Mouse (Mus musculus) stomach, postnatal 0 days (tissue): ENCODE results near the gene Wdr24. TPM values are rescaled to one million over a fixed set of nuclear protein-coding genes. Genes with fewer than 3 reads are reported as not detected.

Source experiments
- ATAC-seq: fragments of 200-750 bp; cut with Nextera tagmentation; 2 replicates; pipeline ENCODE4 v1.8.0; 2017; ENCODE audit not compliant: low FRiP score, low TSS enrichment
- DNase-seq: peaks from one replicate; pipeline ENCODE4 v3.0.0-alpha.2; 2016; ENCODE audit warnings: low spot score
- H3K27ac ChIP-seq: fragments of 300-500 bp; sonication (generic); replicated peaks from 2 replicates; pipeline ENCODE4 v1.5.1; 2014; ENCODE audit warnings: mild to moderate bottlenecking, control low read depth
- H3K27me3 ChIP-seq: fragments of 300-500 bp; sonication (generic); 2 replicates; pipeline ENCODE4 v1.6.1; 2014; ENCODE audit warnings: low read length; ENCODE audit not compliant: control insufficient read depth, insufficient read depth
- H3K36me3 ChIP-seq: fragments of 300-500 bp; sonication (generic); 2 replicates; pipeline ENCODE4 v1.6.1; 2014; ENCODE audit warnings: low read length, mixed read lengths; ENCODE audit not compliant: control insufficient read depth, insufficient read depth
- H3K4me1 ChIP-seq: fragments of 300-500 bp; sonication (generic); replicated peaks from 2 replicates; pipeline ENCODE4 v1.6.1; 2014; ENCODE audit warnings: antibody characterized with exemption; ENCODE audit not compliant: control insufficient read depth, insufficient read depth
- H3K4me2 ChIP-seq: fragments of 300-500 bp; sonication (generic); replicated peaks from 2 replicates; pipeline ENCODE4 v1.6.1; 2014; ENCODE audit warnings: low read depth, mild to moderate bottlenecking, control low read depth, moderate library complexity
- H3K4me3 ChIP-seq: fragments of 300-500 bp; sonication (generic); 2 replicates; pipeline ENCODE4 v1.5.1; 2014; ENCODE audit warnings: low read depth, low read length, control low read depth
- H3K9ac ChIP-seq: fragments of 300-500 bp; sonication (generic); 2 replicates; pipeline ENCODE4 v1.6.1; 2014; ENCODE audit warnings: mild to moderate bottlenecking, low read length, control low read depth, mixed read lengths
- H3K9me3 ChIP-seq: fragments of 300-500 bp; sonication (generic); 2 replicates; pipeline ENCODE4 v1.6.1; 2016; ENCODE audit warnings: low read length; ENCODE audit not compliant: control insufficient read depth
- CTCF ChIP-seq: IDR thresholded peaks from 2 replicates; pipeline ENCODE4 v1.5.1; 2016; ENCODE audit warnings: antibody characterized with exemption, low read depth, mild to moderate bottlenecking, moderate library complexity
- EP300 ChIP-seq: optimal IDR thresholded peaks from 2 replicates; pipeline ENCODE3; 2016; ENCODE audit warnings: antibody characterized with exemption
- WGBS: fragments of 180-500 bp; shearing (Covaris S2); extraction: QIAGEN DNeasy Blood & Tissue Kit; methylation state at CpG from one replicate; pipeline ENCODE4 v1.1.7; 2014; 5-methylcytosine and 5-hydroxymethylcytosine counted together
- polyA plus RNA-seq: library from polyadenylated mRNA; unstranded; fragments of >200 nt; fragmentation: Nextera tagmentation; extraction: Ambion mirVana; gene quantifications from 2 replicates; pipeline ENCODE4 v1.2.1, GENCODE M21; 2015

Wdr24 gene
- polyA plus RNA-seq, result 10.8 and 12.5 TPM in 2 replicates

GRCm38 (mm10) chr17:25823452-25823851 lies at the start of gene Wdr24:
TSS of gene Wdr24 (plus strand) at chr17:25823627.
- Histone ChIP-seq H3K9ac (peak within 1 kb of the TSS; percentile 59), H3K36me3 (peaks cover 7% of the 10 kb centered on the region), H3K27ac (0 out of 2 replicates have a peak within 1 kb of the TSS, but pooled peaks have one; percentile 5), H3K27me3 (no peaks in the 10 kb centered on the region), H3K9me3 (no peaks in the 10 kb centered on the region), H3K4me2 (peak within 1 kb of the TSS; percentile 68), H3K4me3 (peak within 1 kb of the TSS; percentile 53), H3K4me1 (peaks cover 11% of the 10 kb centered on the region)
- TF ChIP-seq EP300, result no peak
- no peak for TF ChIP-seq CTCF
- WGBS, result under 1% methylated on average over 18 of the region's 18 CpGs
- ATAC-seq (peak; percentile 47; the same call in 1 of the 2 replicates), DNase-seq (peak; percentile 70)

GRCm38 (mm10) chr17:25775318-25776062 lies 47.9 kb upstream of the Wdr24 start:
- H3K27me3 ChIP-seq, result no peaks in the 10 kb centered on the region
- H3K36me3 ChIP-seq, result no peaks in the 10 kb centered on the region; the same call in 1 of the 2 replicates
- TF ChIP-seq CTCF (no peak), EP300 (no peak)
- no peak for DNase-seq
- peaks cover 3% of the 10 kb centered on the region for H3K4me1 ChIP-seq
- H3K9ac ChIP-seq, result no peak overlapping the region
- H3K4me3 ChIP-seq, result no peak overlapping the region
- 79% methylated on average over 10 of the region's 10 CpGs for WGBS
- no peaks in the 10 kb centered on the region for H3K9me3 ChIP-seq
- no peak overlapping the region for H3K27ac ChIP-seq
- no peak for ATAC-seq
- H3K4me2 ChIP-seq, result no peak overlapping the region

DNA sequence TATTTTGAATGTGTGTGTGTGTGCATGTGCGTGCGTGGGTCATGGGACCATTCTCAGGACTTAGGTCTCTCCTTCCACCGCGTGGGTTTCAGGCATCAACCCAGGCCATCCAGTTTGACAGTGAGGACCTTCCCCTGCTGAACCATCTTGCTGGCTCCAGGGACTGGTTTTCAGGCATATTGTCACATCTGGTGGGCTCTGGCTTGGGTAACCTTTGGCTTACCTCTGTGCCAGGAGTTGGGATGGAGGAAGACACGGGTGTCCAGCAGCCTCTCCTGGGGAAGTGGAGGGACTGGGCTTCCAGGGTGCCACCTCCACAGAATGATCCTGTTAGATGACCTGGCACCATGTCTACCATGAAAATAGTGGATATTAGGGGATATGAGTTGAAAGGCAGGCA lies 45.5 kb upstream of the Wdr24 start:
- DNase-seq (no peak), ATAC-seq (no peak)
- TF ChIP-seq CTCF (no peak), EP300 (no peak)
- WGBS, result 91% methylated on average over 5 of the region's 5 CpGs
- Histone ChIP-seq H3K4me2 (no peak overlapping the region), H3K4me1 (peaks cover 3% of the 10 kb centered on the region), H3K27me3 (no peaks in the 10 kb centered on the region), H3K9ac (no peak overlapping the region), H3K9me3 (no peaks in the 10 kb centered on the region), H3K36me3 (peaks cover 5% of the 10 kb centered on the region; the same call in 1 of the 2 replicates), H3K27ac (no peak overlapping the region), H3K4me3 (no peak overlapping the region)

DNA sequence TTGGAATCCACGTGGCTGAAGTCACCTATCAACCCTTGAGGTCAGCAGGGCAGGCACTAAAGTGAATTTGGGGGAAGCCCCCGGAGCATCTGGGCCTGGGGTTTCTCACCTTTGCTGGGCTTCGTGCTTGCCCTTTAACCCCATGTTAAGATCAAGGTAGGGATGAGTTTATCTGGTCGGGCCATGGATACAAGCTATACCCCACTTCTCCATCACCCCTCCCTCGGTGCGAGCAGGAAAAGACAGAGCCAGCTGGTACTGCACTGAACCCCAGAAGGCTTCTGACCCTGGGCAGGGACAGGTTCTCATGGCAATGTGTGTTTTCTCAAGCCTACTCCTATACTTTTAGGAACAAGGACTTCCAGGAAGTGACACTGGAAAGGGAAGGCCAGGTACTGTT lies 42.1 kb upstream of the Wdr24 start:
- ATAC-seq, result no peak
- Histone ChIP-seq H3K27ac (no peak overlapping the region), H3K4me3 (no peak overlapping the region), H3K36me3 (peaks cover 5% of the 10 kb centered on the region; the same call in 1 of the 2 replicates), H3K4me2 (no peak overlapping the region), H3K27me3 (no peaks in the 10 kb centered on the region), H3K9ac (no peak overlapping the region), H3K9me3 (no peaks in the 10 kb centered on the region), H3K4me1 (peaks cover 5% of the 10 kb centered on the region)
- no peak for DNase-seq
- WGBS, result 67% methylated on average over 6 of the region's 6 CpGs
- TF ChIP-seq CTCF, result no peak
- no peak for TF ChIP-seq EP300

DNA sequence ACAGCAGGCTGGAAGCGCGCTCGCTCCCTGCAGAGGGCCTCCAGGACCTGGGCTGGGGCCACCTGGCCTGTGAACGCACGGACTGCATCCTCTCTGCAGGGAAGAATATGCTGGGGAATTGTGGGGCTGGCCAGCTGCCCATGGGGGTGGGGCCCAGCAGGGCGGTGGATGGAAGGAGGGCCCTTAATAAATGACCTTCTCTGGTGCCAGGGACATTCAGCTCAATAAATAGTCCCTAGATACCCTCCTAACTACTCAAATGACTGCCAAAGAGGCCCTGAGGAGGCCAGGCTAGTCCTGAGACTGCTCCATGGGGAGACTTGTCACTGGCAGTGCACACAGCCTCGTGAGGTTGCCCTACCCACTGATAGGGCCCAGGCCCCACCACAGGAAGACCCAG lies 40.3 kb upstream of the Wdr24 start:
- Histone ChIP-seq H3K27me3 (no peaks in the 10 kb centered on the region), H3K36me3 (peaks cover 5% of the 10 kb centered on the region; the same call in 1 of the 2 replicates), H3K27ac (no peak overlapping the region), H3K4me1 (peaks cover 5% of the 10 kb centered on the region), H3K9me3 (no peaks in the 10 kb centered on the region), H3K9ac (no peak overlapping the region), H3K4me2 (no peak overlapping the region), H3K4me3 (no peak overlapping the region)
- no peak for TF ChIP-seq CTCF
- no peak for TF ChIP-seq EP300
- 66% methylated on average over 7 of the region's 7 CpGs for WGBS
- DNase-seq, result no peak
- ATAC-seq, result no peak

GRCm38 (mm10) chr17:25783861-25784574 lies 39.4 kb upstream of the Wdr24 start:
- H3K9me3 ChIP-seq, result no peaks in the 10 kb centered on the region
- H3K27me3 ChIP-seq, result no peaks in the 10 kb centered on the region
- DNase-seq, result no peak
- peaks cover 5% of the 10 kb centered on the region; the same call in 1 of the 2 replicates for H3K36me3 ChIP-seq
- 74% methylated on average over 15 of the region's 15 CpGs for WGBS
- H3K9ac ChIP-seq, result no peak overlapping the region
- no peak for ATAC-seq
- no peak overlapping the region for H3K4me3 ChIP-seq
- 0 out of 2 replicates have a peak overlapping the region, but pooled peaks have one; percentile 77 for H3K4me2 ChIP-seq
- TF ChIP-seq EP300 (no peak), CTCF (no peak)
- H3K4me1 ChIP-seq, result peaks cover 5% of the 10 kb centered on the region
- no peak overlapping the region for H3K27ac ChIP-seq
